Mouse (Mus musculus) lung, postnatal 0 days (tissue): ENCODE results near the gene Negr1. TPM values are rescaled to one million over a fixed set of nuclear protein-coding genes. Genes with fewer than 3 reads are reported as not detected.

Experiments used
- ATAC-seq: fragments of 200-750 bp; cut with Nextera tagmentation; 2 replicates; pipeline ENCODE4 v1.8.0; 2017; ENCODE audit warnings: moderate library complexity
- DNase-seq: peaks from one replicate; pipeline ENCODE4 v3.0.0-alpha.2; 2016; ENCODE audit warnings: low spot score
- H3K27ac ChIP-seq: fragments of 300-500 bp; sonication (generic); 2 replicates; pipeline ENCODE4 v1.5.1; 2014; ENCODE audit warnings: antibody characterized with exemption, mild to moderate bottlenecking, low read length, mixed read lengths
- H3K27me3 ChIP-seq: fragments of 300-500 bp; sonication (generic); replicated peaks from 2 replicates; pipeline ENCODE4 v1.6.1; 2014; ENCODE audit warnings: low read length, mixed read lengths; ENCODE audit not compliant: insufficient read depth
- H3K36me3 ChIP-seq: fragments of 300-500 bp; sonication (generic); 2 replicates; pipeline ENCODE4 v1.6.1; 2014; ENCODE audit warnings: low read length, mixed read lengths; ENCODE audit not compliant: insufficient read depth
- H3K4me1 ChIP-seq: fragments of 300-500 bp; sonication (generic); 2 replicates; pipeline ENCODE4 v1.6.1; 2014; ENCODE audit warnings: antibody characterized with exemption, low read depth, low read length, mixed read lengths; ENCODE audit not compliant: insufficient read depth
- H3K4me2 ChIP-seq: fragments of 300-500 bp; sonication (generic); replicated peaks from 2 replicates; pipeline ENCODE4 v1.6.1; 2014; ENCODE audit warnings: low read depth, mild to moderate bottlenecking, low read length, moderate library complexity, mixed read lengths
- H3K4me3 ChIP-seq: fragments of 300-500 bp; sonication (generic); 2 replicates; pipeline ENCODE4 v1.5.1; 2014; ENCODE audit warnings: low read depth, low read length
- H3K9ac ChIP-seq: fragments of 300-500 bp; sonication (generic); replicated peaks from 2 replicates; pipeline ENCODE4 v1.6.1; 2014; ENCODE audit warnings: low read depth, mild to moderate bottlenecking
- H3K9me3 ChIP-seq: fragments of 300-500 bp; sonication (generic); 2 replicates; pipeline ENCODE4 v1.6.1; 2016; ENCODE audit warnings: low read length, mixed read lengths
- CTCF ChIP-seq: IDR thresholded peaks from 2 replicates; pipeline ENCODE4 v1.5.1; 2016; ENCODE audit warnings: antibody characterized with exemption, mild to moderate bottlenecking
- EP300 ChIP-seq: IDR thresholded peaks from 2 replicates; pipeline ENCODE4 v1.6.1; 2016; ENCODE audit warnings: antibody characterized with exemption, mild to moderate bottlenecking, control low read depth
- WGBS: fragments of 180-500 bp; shearing (Covaris S2); extraction: QIAGEN DNeasy Blood & Tissue Kit; methylation state at CpG from one replicate; pipeline ENCODE4 v1.1.7; 2014; 5-methylcytosine and 5-hydroxymethylcytosine counted together
- polyA plus RNA-seq: library from polyadenylated mRNA; unstranded; fragments of >200 nt; fragmentation: Nextera tagmentation; extraction: Ambion mirVana; gene quantifications from 2 replicates; pipeline ENCODE4 v1.2.1, GENCODE M21; 2015

Negr1 gene
- polyA plus RNA-seq, 1 experiment from 2014 or later: 1.3 TPM

GRCm38 (mm10) chr3:156648378-156648777 is 86.8 kb downstream of the Negr1 start:
- no peak overlapping the region for H3K4me3 ChIP-seq
- DNase-seq (no peak), ATAC-seq (no peak)
- H3K9me3 ChIP-seq: no peaks in the 10 kb centered on the region
- H3K27me3 ChIP-seq: no peaks in the 10 kb centered on the region
- H3K9ac ChIP-seq: no peak overlapping the region
- H3K4me1 ChIP-seq: no peaks in the 10 kb centered on the region
- TF ChIP-seq EP300 (no peak), CTCF (no peak)
- no peak overlapping the region for H3K27ac ChIP-seq
- WGBS: 76% methylated on average over 3 of the region's 3 CpGs
- no peak overlapping the region for H3K4me2 ChIP-seq
- no peaks in the 10 kb centered on the region for H3K36me3 ChIP-seq

DNA sequence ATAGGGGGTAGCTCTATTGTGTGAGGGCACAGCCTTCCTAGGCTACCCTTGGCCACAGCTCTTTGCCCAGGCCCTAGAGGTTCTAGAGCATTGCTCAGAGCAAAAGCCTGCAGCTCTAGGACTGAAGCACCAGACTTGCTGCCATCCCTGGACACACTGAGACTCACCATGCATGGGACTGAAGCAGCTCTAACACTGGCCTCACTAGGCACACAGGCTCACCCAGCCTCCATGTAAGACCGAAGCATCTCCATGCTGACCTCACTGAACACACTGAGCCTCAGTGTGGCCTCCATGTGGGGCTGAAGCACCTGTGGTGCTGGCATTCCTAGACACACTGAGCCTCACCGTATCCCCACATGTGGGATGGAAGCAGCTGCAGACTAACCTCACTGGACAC is 101.0 kb downstream of the Negr1 start:
- Histone ChIP-seq H3K36me3 (no peaks in the 10 kb centered on the region), H3K4me3 (no peak overlapping the region), H3K9ac (no peak overlapping the region), H3K27me3 (no peaks in the 10 kb centered on the region), H3K4me2 (no peak overlapping the region), H3K9me3 (no peaks in the 10 kb centered on the region), H3K4me1 (no peaks in the 10 kb centered on the region), H3K27ac (no peak overlapping the region)
- 95% methylated on average over 2 of the region's 2 CpGs for WGBS
- ATAC-seq: no peak
- DNase-seq: no peak
- no peak for TF ChIP-seq EP300
- TF ChIP-seq CTCF: no peak

DNA sequence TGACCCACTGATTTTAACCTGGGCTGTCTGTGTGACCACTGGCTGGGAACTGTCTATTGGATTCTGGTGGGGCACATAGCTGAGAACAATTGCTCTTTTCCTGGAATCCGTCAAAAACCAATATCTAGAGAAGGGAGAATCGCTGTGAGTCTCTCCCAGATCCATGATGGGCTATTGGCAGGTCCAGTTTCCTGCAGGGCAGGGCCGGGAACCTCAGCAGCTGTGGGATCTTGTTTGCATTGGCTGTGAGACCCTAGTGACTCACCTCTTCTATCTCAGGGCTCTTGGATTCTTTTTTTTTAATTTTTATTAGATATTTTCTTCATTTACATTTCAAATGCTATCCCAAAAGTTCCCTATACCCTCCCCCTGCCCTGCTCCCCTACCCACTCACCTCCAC is 111.0 kb downstream of the Negr1 start:
- Histone ChIP-seq H3K4me2 (no peak overlapping the region), H3K27me3 (no peaks in the 10 kb centered on the region), H3K27ac (no peak overlapping the region), H3K36me3 (no peaks in the 10 kb centered on the region), H3K4me1 (no peaks in the 10 kb centered on the region), H3K9ac (no peak overlapping the region), H3K9me3 (no peaks in the 10 kb centered on the region), H3K4me3 (no peak overlapping the region)
- TF ChIP-seq EP300: no peak
- no peak for TF ChIP-seq CTCF
- DNase-seq (no peak), ATAC-seq (no peak)
- WGBS: 73% methylated on average over 3 of the region's 3 CpGs

DNA sequence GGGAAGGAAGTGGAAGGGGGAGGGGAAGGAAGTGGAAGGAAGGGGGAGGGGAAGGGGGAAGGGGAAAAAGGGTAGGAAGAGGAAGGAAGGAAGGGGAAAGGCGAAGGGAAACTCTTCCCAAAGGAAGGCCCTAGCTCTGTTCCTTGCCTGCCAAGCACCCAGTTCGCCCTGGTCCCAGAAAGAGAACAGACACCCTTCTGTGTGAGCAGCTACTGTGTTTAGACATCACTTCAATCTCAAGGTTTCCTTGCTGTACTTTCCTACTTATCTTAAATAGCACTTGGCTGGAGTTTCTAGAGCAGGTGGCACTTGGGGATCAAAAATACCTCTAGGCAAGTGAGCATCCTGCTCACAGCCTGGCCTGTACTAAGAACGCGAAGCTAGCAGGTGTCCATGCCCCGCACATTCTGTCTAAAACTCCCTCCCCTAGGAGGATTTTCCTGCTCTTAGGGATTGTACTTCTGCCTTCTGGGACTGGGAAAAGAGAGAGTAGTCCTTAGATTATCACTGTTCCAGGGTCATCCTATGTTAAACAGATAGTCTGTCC is 128.5 kb downstream of the Negr1 start:
- ATAC-seq: no peak
- Histone ChIP-seq H3K27me3 (no peaks in the 10 kb centered on the region), H3K9ac (no peak overlapping the region), H3K4me2 (no peak overlapping the region), H3K36me3 (no peaks in the 10 kb centered on the region), H3K9me3 (no peaks in the 10 kb centered on the region), H3K4me3 (no peak overlapping the region), H3K4me1 (no peaks in the 10 kb centered on the region), H3K27ac (no peak overlapping the region)
- no peak for DNase-seq
- no peak for TF ChIP-seq EP300
- WGBS: 75% methylated on average over 5 of the region's 5 CpGs

DNA sequence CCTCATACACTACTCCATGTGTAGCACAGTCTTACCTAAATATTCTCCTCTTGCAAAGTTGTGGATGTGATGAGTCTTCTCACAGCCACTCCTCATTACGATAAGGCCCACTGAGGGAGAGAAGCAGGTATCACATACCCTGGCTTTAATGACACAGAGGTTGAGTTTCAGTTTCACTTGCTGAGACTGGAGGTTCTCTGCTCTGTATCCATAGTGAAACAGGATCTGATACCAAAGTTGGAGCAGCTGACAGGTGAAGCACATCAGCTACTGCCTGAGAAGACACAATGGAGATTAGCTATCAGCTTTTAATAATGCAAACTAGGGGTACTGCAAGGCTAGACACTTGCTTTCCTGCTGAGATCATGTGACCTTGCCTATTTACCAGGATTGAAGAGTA is 137.1 kb downstream of the Negr1 start:
- H3K36me3 ChIP-seq: no peaks in the 10 kb centered on the region
- H3K4me3 ChIP-seq: no peak overlapping the region
- no peak overlapping the region for H3K27ac ChIP-seq
- 92% methylated on average over 1 of the region's 1 CpGs for WGBS
- TF ChIP-seq CTCF (no peak), EP300 (no peak)
- H3K4me2 ChIP-seq: no peak overlapping the region
- H3K27me3 ChIP-seq: no peaks in the 10 kb centered on the region
- no peaks in the 10 kb centered on the region for H3K4me1 ChIP-seq
- no peak overlapping the region for H3K9ac ChIP-seq
- no peak for DNase-seq
- ATAC-seq: no peak
- H3K9me3 ChIP-seq: no peaks in the 10 kb centered on the region

DNA sequence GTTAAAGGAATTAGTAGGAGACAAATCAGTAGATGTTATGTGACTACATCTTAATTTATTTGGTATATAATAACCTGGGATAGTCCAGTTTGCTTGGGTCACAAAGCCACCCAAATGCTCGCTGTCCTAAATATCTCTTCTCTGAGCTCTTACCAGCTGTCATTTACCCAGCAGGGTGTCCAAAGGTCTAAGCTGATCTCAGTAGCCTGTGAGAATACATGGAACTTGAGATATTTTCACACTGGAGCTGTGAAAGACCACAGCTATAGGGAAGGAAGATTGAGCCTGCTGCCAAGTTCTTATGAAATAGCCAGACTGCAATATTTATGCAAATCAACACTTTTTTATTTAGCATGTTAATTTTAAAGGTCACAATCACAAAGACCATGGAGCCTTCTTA is 141.6 kb downstream of the Negr1 start:
- H3K36me3 ChIP-seq: no peaks in the 10 kb centered on the region
- ATAC-seq (no peak), DNase-seq (no peak)
- no peaks in the 10 kb centered on the region for H3K4me1 ChIP-seq
- no peak for TF ChIP-seq CTCF
- no peak for TF ChIP-seq EP300
- H3K4me2 ChIP-seq: no peak overlapping the region
- no peak overlapping the region for H3K9ac ChIP-seq
- H3K4me3 ChIP-seq: no peak overlapping the region
- H3K27ac ChIP-seq: no peak overlapping the region
- no peaks in the 10 kb centered on the region for H3K9me3 ChIP-seq
- WGBS: 86% methylated on average over 1 of the region's 1 CpGs
- H3K27me3 ChIP-seq: no peaks in the 10 kb centered on the region

DNA sequence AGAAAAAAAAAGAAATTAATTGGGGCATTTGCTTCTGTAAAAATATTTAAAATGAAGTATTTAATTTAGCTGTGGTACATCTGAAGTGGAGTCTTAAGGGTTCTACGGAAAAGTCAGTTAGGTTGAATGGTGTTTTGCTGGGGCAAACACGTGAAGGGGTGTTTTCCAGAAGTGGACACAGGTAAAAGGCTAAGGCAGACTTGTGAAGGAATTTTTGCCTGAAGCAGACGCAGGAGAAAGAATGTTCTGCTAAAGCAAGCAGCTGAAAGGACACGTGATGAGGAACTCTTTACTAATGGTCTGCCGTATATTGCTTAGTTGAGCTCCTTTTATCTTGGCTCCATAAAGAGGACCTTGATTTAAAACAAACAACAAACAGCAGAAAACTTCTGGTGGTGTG is 148.6 kb downstream of the Negr1 start:
- TF ChIP-seq EP300 (no peak), CTCF (no peak)
- peak; percentile 13 for DNase-seq

More for the DNA sequence above, 148.6 kb downstream of the Negr1 start:
- no peaks in the 10 kb centered on the region for H3K4me1 ChIP-seq
- H3K4me3 ChIP-seq: no peak overlapping the region
- 37% methylated on average over 5 of the region's 5 CpGs for WGBS
- no peak overlapping the region for H3K4me2 ChIP-seq
- H3K9ac ChIP-seq: no peak overlapping the region
- H3K9me3 ChIP-seq: no peaks in the 10 kb centered on the region
- H3K27me3 ChIP-seq: no peaks in the 10 kb centered on the region
- H3K36me3 ChIP-seq: no peaks in the 10 kb centered on the region
- H3K27ac ChIP-seq: no peak overlapping the region
- peak; percentile 52 for ATAC-seq
